Mouse (Mus musculus) testis, adult 2 months (tissue): ENCODE measurements at regions not wholly inside any gene's neighbourhood (a gene's known extent, or its start where the extent isn't known, plus 50 kb on each side); places are given as distances from the start of the nearest gene placed in this dataset.

Experiments used
- CTCF ChIP-seq: fragments of 200-500 bp; IDR thresholded peaks from 2 replicates; pipeline ENCODE4 v1.5.1; 2012; ENCODE audit warnings: low read depth, mild to moderate bottlenecking, inconsistent platforms, low read length, moderate library complexity; ENCODE audit not compliant: control insufficient read depth, insufficient read depth, insufficient replicate concordance
- POLR2A ChIP-seq: fragments of 200-500 bp; IDR thresholded peaks from 2 replicates; pipeline ENCODE4 v1.6.1; 2012; ENCODE audit warnings: low read depth, mild to moderate bottlenecking, inconsistent platforms, low read length, moderate library complexity; ENCODE audit not compliant: control insufficient read depth

DNA sequence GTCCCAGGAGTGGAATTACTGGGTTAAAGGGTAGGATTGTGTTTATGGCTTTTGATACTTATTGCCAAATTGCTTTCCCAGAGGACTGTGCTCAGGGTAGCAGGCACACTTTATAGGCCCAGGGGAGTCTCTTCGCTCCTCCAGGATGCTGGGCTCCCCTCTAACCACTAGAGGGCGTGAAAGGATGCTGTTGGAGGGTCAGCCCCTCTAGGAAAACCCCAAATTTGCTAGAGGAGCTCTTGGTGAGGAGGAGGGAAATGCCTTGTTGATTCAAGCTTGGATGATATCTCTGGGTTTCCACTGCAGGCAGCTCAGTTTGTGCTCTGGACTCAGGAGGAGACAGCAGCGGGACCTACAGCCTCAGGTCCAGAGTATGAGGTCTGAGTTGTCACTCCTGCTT lies 58.8 kb downstream of the Nog start:
- TF ChIP-seq CTCF (peak; percentile 55; the same call in 1 of the 2 replicates), POLR2A (no peak)
